Mouse (Mus musculus): ENCODE measurements around the gene Uba6. TPM values are rescaled to one million over a fixed set of nuclear protein-coding genes. Genes with fewer than 3 reads are reported as not detected.

Uba6 gene
- 31.5 TPM for polyA plus RNA-seq (2014; fragmentation: Illumina TruSeq; extraction: RNeasy Lipid Tissue Mini Kit (QIAGEN cat#74804); ENCODE audit: low replicate concordance)

DNA sequence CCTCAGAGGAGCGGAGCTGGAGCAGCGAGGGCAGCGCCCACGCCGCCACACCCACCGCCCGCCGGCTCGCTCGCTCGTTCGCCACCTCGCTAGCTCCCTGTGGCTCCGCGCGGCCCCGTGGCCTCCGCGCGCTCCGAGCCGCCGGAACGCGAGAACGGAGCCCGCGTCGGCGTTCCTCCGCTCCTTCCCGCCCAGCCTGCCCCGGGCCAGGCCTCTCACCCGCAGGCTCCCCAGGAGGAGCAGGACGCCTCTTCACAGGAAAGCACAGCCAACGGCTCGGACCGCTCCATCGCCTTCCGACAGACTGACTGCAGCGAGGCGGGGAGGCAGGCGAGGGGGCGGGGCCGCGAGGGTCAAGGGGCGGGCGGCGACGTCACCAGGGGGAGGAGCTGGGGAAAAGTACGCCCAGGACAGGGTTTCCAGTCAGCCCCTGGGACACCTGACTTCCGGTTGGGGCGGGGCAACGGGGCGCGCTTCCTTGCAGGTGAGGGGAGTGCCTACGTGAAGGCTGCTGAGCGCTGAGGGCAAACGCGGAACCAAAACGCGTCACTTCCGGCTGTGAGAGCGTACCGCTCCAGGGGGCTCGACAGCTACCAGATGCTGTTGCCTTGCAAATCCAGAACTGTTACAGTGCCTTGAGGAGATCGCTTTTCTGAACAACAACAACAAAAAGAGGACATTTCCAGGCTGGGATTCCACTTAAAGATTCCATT lies at the start of gene Uba6:
Gene Uba6 (minus strand): TSS at position 355 of the 713 bp plus-strand sequence.

DNA sequence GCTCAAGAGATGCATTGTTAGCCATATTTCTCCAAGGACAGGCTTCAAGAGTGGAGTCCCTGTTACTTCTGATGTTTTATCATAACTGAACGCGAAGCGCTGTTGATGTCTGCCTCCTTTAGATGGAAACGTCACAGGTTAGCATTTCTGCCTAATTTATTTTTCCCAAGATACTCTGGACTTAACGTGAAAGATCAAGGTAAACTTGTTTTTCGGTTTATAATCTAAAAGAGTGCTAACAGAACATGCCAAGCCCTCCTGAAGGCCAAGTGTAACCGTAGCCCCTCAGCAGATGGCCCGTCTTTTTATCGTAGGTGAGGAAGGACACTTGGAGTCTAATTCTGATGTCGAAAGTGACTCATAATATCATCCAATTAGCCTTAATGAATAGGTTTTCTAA lies 25.2 kb upstream of the Uba6 start, which contains the start of gene Gnrhr:
Gene Gnrhr (minus strand): TSS at position 101 of the 400 bp plus-strand sequence.

DNA sequence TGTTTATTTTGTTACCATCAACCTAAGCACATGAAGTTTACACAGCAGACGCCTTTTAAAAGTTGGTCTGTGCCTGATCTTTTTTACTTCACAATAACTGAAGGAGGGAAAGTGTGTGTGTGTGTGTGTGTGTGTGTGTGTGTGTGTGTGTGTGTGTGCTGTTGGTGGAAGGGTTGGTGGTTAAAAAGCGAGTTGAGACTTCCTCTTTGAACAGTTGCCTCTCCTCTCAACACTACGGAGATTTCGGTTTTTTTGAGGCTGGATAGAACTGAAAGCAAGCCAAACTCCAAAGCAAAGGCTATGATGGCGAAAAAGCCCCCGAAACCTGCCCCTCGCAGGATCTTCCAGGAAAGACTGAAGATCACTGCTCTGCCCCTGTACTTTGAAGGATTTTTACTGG lies 101.1 kb downstream of the Uba6 start, which contains the start of gene Stap1:
Gene Stap1 (plus strand): TSS at position 209 of the 400 bp plus-strand sequence.

DNA sequence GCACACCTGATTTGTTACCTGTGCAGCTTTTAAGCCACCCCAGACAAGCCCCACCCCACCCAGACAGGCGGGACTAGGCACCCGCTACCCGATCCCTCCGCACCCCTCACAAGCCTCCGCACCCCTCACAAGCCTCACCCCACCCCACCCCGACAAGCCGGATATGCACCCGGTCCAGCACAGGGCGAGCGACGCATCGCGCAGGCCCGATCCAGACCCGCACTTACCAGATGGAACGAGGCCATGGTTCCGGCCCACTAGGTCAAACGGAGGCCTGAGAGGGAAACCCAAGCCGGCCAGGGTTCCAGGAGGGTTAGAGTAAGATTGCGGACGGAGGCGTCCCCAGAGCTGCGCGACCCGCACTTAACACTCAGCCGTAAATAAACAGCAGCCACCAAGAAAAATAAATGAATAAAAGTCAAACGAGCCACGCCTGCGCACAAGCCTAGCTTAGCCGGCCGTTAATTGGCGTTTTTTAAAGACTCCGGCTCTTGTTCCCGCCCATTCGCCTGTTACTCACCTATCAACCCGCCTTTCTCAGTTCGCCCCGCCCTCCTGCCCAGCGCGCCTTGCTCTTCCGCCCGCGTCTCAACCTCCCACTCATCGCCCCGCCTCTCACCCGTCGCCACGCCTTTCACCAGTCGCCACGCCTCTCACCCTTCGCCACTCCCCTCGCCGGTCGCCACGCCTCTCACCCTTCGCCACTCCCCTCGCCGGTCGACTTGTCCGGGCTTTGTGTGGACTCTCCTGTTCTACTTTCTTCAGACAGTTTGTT lies 107.3 kb downstream of the Uba6 start, which contains the start of gene Cenpc1:
Gene Cenpc1 (minus strand): TSS at position 483 of the 775 bp plus-strand sequence.

Other genes with a start within 250 kb of the Uba6 start
- gene Cenpc1, start 107.2 kb downstream of the Uba6 start, polyA plus RNA-seq (2014; fragmentation: Illumina TruSeq; extraction: RNeasy Lipid Tissue Mini Kit (QIAGEN cat#74804); ENCODE audit: low replicate concordance), result 28.1 TPM
- gene Stap1, start 101.1 kb downstream of the Uba6 start, polyA plus RNA-seq (2014; fragmentation: Illumina TruSeq; extraction: RNeasy Lipid Tissue Mini Kit (QIAGEN cat#74804); ENCODE audit: low replicate concordance), result 16.2 TPM
- not detected for gene Gnrhr, start 25.1 kb upstream of the Uba6 start, polyA plus RNA-seq (2014; fragmentation: Illumina TruSeq; extraction: RNeasy Lipid Tissue Mini Kit (QIAGEN cat#74804); ENCODE audit: low replicate concordance)
- gene Tmprss11c, start 116.5 kb upstream of the Uba6 start, polyA plus RNA-seq (2014; fragmentation: Illumina TruSeq; extraction: RNeasy Lipid Tissue Mini Kit (QIAGEN cat#74804); ENCODE audit: low replicate concordance), result not detected
- gene Tmprss11d, start 200.6 kb upstream of the Uba6 start, polyA plus RNA-seq (2014; fragmentation: Illumina TruSeq; extraction: RNeasy Lipid Tissue Mini Kit (QIAGEN cat#74804); ENCODE audit: low replicate concordance), result not detected

Data from small intestine, adult 10 weeks (tissue).